Mouse (Mus musculus) liver, embryonic 16.5 days (tissue): ENCODE measurements around the gene Dnaja3. TPM values are rescaled to one million over a fixed set of nuclear protein-coding genes. Genes with fewer than 3 reads are reported as not detected.
"Not testable (repeated sequence)": the region's sequence is repeated elsewhere in the genome, so short reads cannot be mapped to it uniquely, and the experiment has no call there.

ENCODE experiments used
- ATAC-seq: fragments of 200-750 bp; cut with Nextera tagmentation; 2 replicates; pipeline ENCODE4 v1.8.0; 2017; ENCODE audit warnings: low read depth, mild to moderate bottlenecking, moderate number of reproducible peaks, moderate library complexity
- H3K27ac ChIP-seq: fragments of 300-500 bp; sonication (generic); 2 replicates; pipeline ENCODE4 v1.5.1; 2014; ENCODE audit warnings: mild to moderate bottlenecking, low read length
- H3K27me3 ChIP-seq: fragments of 300-500 bp; sonication (generic); 2 replicates; pipeline ENCODE4 v1.6.1; 2014; ENCODE audit warnings: low read depth, low read length, mixed read lengths; ENCODE audit not compliant: control insufficient read depth, insufficient read depth
- H3K36me3 ChIP-seq: fragments of 300-500 bp; sonication (generic); 2 replicates; pipeline ENCODE4 v1.6.1; 2014; ENCODE audit warnings: mild to moderate bottlenecking; ENCODE audit not compliant: control insufficient read depth, insufficient read depth
- H3K4me1 ChIP-seq: fragments of 300-500 bp; sonication (generic); 2 replicates; pipeline ENCODE4 v1.6.1; 2014; ENCODE audit warnings: low read depth, low read length, mixed read lengths; ENCODE audit not compliant: control insufficient read depth
- H3K4me2 ChIP-seq: fragments of 300-500 bp; sonication (generic); 2 replicates; pipeline ENCODE4 v1.6.1; 2014; ENCODE audit warnings: low read depth, low read length, mixed read lengths
- H3K4me3 ChIP-seq: fragments of 300-500 bp; sonication (generic); 2 replicates; pipeline ENCODE4 v1.5.1; 2014; ENCODE audit warnings: low read depth, mild to moderate bottlenecking, low read length
- H3K9ac ChIP-seq: fragments of 300-500 bp; sonication (generic); 2 replicates; pipeline ENCODE4 v1.6.1; 2014; ENCODE audit warnings: low read depth, low read length
- H3K9me3 ChIP-seq: fragments of 300-500 bp; sonication (generic); replicated peaks from 2 replicates; pipeline ENCODE4 v1.6.1; 2016; ENCODE audit warnings: low read length; ENCODE audit not compliant: control insufficient read depth
- WGBS: fragments of 180-500 bp; shearing (Covaris S2); extraction: QIAGEN DNeasy Blood & Tissue Kit; methylation state at CpG from one replicate; pipeline ENCODE4 v1.1.7; 2014; ENCODE audit not compliant: insufficient replicate concordance; 5-methylcytosine and 5-hydroxymethylcytosine counted together
- polyA plus RNA-seq: library from polyadenylated mRNA; unstranded; fragments of >200 nt; fragmentation: Nextera tagmentation; extraction: Ambion mirVana; gene quantifications from 2 replicates; pipeline ENCODE4 v1.2.1, GENCODE M21; 2015

Gene Dnaja3
- polyA plus RNA-seq, 1 experiment from 2014 or later: 46.5 TPM

- H3K27me3 ChIP-seq: no peaks in the 10 kb centered on the region
- WGBS: 13% methylated on average over 9 of the region's 9 CpGs
- H3K9ac ChIP-seq: peak overlapping the region; percentile 82
- ATAC-seq: 0 out of 2 replicates have a peak, but pooled peaks have one; percentile 7
- H3K27ac ChIP-seq: peak overlapping the region; percentile 72
- peaks cover 5% of the 10 kb centered on the region for H3K36me3 ChIP-seq
- peak overlapping the region; percentile 82 for H3K4me3 ChIP-seq
- H3K4me1 ChIP-seq: peaks cover 44% of the 10 kb centered on the region
- peak overlapping the region; percentile 70 for H3K4me2 ChIP-seq
- H3K9me3 ChIP-seq: no peaks in the 10 kb centered on the region
These were observed 43.4 kb downstream of the Dnaja3 start for GRCm38 (mm10) chr16:4683193-4683580.

GRCm38 (mm10) chr16:4683581-4684456, 44.0 kb downstream of the Dnaja3 start:
- under 1% methylated on average over 54 of the region's 54 CpGs for WGBS
- peak overlapping the region; percentile 82 for H3K9ac ChIP-seq
- no peaks in the 10 kb centered on the region for H3K27me3 ChIP-seq
- peak overlapping the region; percentile 70 for H3K4me2 ChIP-seq
- peak; percentile 79 for ATAC-seq
- H3K27ac ChIP-seq: peak overlapping the region; percentile 72
- no peaks in the 10 kb centered on the region for H3K9me3 ChIP-seq
- H3K4me1 ChIP-seq: peaks cover 39% of the 10 kb centered on the region
- H3K4me3 ChIP-seq: peak overlapping the region; percentile 82
- peaks cover 6% of the 10 kb centered on the region for H3K36me3 ChIP-seq

GRCm38 (mm10) chr16:4684457-4684791, 44.6 kb downstream of the Dnaja3 start:
- peak overlapping the region; percentile 82 for H3K9ac ChIP-seq
- H3K4me2 ChIP-seq: peak overlapping the region; percentile 70
- peak overlapping the region; percentile 82 for H3K4me3 ChIP-seq
- H3K4me1 ChIP-seq: peaks cover 33% of the 10 kb centered on the region
- H3K9me3 ChIP-seq: no peaks in the 10 kb centered on the region
- H3K36me3 ChIP-seq: peaks cover 12% of the 10 kb centered on the region
- 0% methylated on average over 9 of the region's 9 CpGs for WGBS
- peak overlapping the region; percentile 70 for H3K27ac ChIP-seq
- ATAC-seq: 0 out of 2 replicates have a peak, but pooled peaks have one; percentile 1
- no peaks in the 10 kb centered on the region for H3K27me3 ChIP-seq

GRCm38 (mm10) chr16:4689371-4689770, 49.6 kb downstream of the Dnaja3 start:
- Histone ChIP-seq H3K4me1 (peaks cover 13% of the 10 kb centered on the region), H3K36me3 (peaks cover 39% of the 10 kb centered on the region)
- H3K4me3 ChIP-seq, H3K9me3 ChIP-seq, H3K27me3 ChIP-seq, H3K4me2 ChIP-seq, H3K27ac ChIP-seq, H3K9ac ChIP-seq, ATAC-seq: not testable (repeated sequence)
- 93% methylated on average over 4 of the region's 4 CpGs for WGBS

GRCm38 (mm10) chr16:4701211-4701610, 61.4 kb downstream of the Dnaja3 start:
- ATAC-seq: no peak
- no peak overlapping the region for H3K4me3 ChIP-seq
- H3K4me1 ChIP-seq: peaks cover 2% of the 10 kb centered on the region; the same call in 1 of the 2 replicates
- peaks cover 47% of the 10 kb centered on the region for H3K36me3 ChIP-seq
- H3K27me3 ChIP-seq: no peaks in the 10 kb centered on the region
- 85% methylated on average over 3 of the region's 3 CpGs for WGBS
- no peak overlapping the region for H3K9ac ChIP-seq
- H3K27ac ChIP-seq: no peak overlapping the region
- no peaks in the 10 kb centered on the region for H3K9me3 ChIP-seq
- no peak overlapping the region for H3K4me2 ChIP-seq

GRCm38 (mm10) chr16:4702646-4703045, 62.9 kb downstream of the Dnaja3 start:
- H3K4me2 ChIP-seq: no peak overlapping the region
- no peaks in the 10 kb centered on the region for H3K27me3 ChIP-seq
- H3K27ac ChIP-seq: peak overlapping the region; percentile 58
- peaks cover 52% of the 10 kb centered on the region for H3K36me3 ChIP-seq
- H3K9ac ChIP-seq: no peak overlapping the region
- H3K9me3 ChIP-seq: no peaks in the 10 kb centered on the region
- no peak overlapping the region for H3K4me3 ChIP-seq
- 60% methylated on average over 1 of the region's 1 CpGs for WGBS
- H3K4me1 ChIP-seq: peaks cover 2% of the 10 kb centered on the region; the same call in 1 of the 2 replicates
- peak; percentile 93 for ATAC-seq

GRCm38 (mm10) chr16:4705541-4705940, 65.8 kb downstream of the Dnaja3 start:
- H3K4me3 ChIP-seq: no peak overlapping the region
- H3K9ac ChIP-seq: no peak overlapping the region
- no peak for ATAC-seq
- H3K27ac ChIP-seq: no peak overlapping the region
- H3K4me2 ChIP-seq: no peak overlapping the region
- peaks cover 49% of the 10 kb centered on the region for H3K36me3 ChIP-seq
- H3K27me3 ChIP-seq: no peaks in the 10 kb centered on the region
- H3K9me3 ChIP-seq: no peaks in the 10 kb centered on the region
- H3K4me1 ChIP-seq: peaks cover 2% of the 10 kb centered on the region; the same call in 1 of the 2 replicates
- 64% methylated on average over 4 of the region's 4 CpGs for WGBS

GRCm38 (mm10) chr16:4711173-4711572, 71.4 kb downstream of the Dnaja3 start:
- peaks cover 31% of the 10 kb centered on the region for H3K36me3 ChIP-seq
- ATAC-seq: no peak
- no peaks in the 10 kb centered on the region for H3K4me1 ChIP-seq
- no peaks in the 10 kb centered on the region for H3K9me3 ChIP-seq
- WGBS: 83% methylated on average over 4 of the region's 4 CpGs
- H3K4me3 ChIP-seq: no peak overlapping the region
- H3K27ac ChIP-seq: no peak overlapping the region
- no peak overlapping the region for H3K9ac ChIP-seq
- no peaks in the 10 kb centered on the region for H3K27me3 ChIP-seq
- no peak overlapping the region for H3K4me2 ChIP-seq
